Mouse (Mus musculus): ENCODE measurements around the gene Ankdd1a.

- TF ChIP-seq CTCF (IDR thresholded peaks at IDR 0.05; ENCODE audit: control insufficient read depth, insufficient read depth, insufficient replicate concordance, low read depth, low read length) (no peak), POLR2A (IDR thresholded peaks at IDR 0.05; ENCODE audit: control insufficient read depth, low read depth, low read length) (no peak)
These were observed 72.0 kb downstream of the Ankdd1a start for GRCm38 (mm10) chr9:65447951-65448350.
